Mouse (Mus musculus) spleen, adult 2 months (tissue): ENCODE measurements at regions not wholly inside any gene's neighbourhood (a gene's known extent, or its start where the extent isn't known, plus 50 kb on each side); places are given as distances from the start of the nearest gene placed in this dataset.
A peak's percentile ranks its signal among the peaks of the same experiment; 100 is the strongest.

Source experiments
- DNase-seq, 2 experiments: peaks; one replicate each; pipeline versions ENCODE4 v3.0.0 to v3.0.0-alpha.2; 2012 to 2021; ENCODE audit warnings: low spot score in 2 of 2, low read depth in 1 of 2
- H3K27ac ChIP-seq: fragments of 200-500 bp; 2 replicates; pipeline ENCODE4 v1.5.1; 2012; ENCODE audit warnings: low read length, inconsistent platforms; ENCODE audit not compliant: insufficient read depth
- H3K27me3 ChIP-seq: fragments of 200-500 bp; 2 replicates; pipeline ENCODE4 v1.6.1; 2012; ENCODE audit warnings: mild to moderate bottlenecking, moderate library complexity, low read length, inconsistent platforms; ENCODE audit not compliant: control insufficient read depth, insufficient read depth
- H3K36me3 ChIP-seq: fragments of 200-500 bp; 2 replicates; pipeline ENCODE4 v1.6.1; 2012; ENCODE audit warnings: mild to moderate bottlenecking, low read length, inconsistent platforms; ENCODE audit not compliant: control insufficient read depth, insufficient read depth
- H3K4me1 ChIP-seq: fragments of 200-500 bp; 2 replicates; pipeline ENCODE4 v1.6.1; 2011; ENCODE audit warnings: inconsistent platforms; ENCODE audit not compliant: control insufficient read depth, insufficient read depth, insufficient read length
- H3K4me3 ChIP-seq: fragments of 200-500 bp; 2 replicates; pipeline ENCODE4 v1.5.1; 2011; ENCODE audit warnings: mild to moderate bottlenecking, inconsistent platforms; ENCODE audit not compliant: insufficient read depth, insufficient read length; ENCODE audit errors: extremely low read depth
- CTCF ChIP-seq: fragments of 200-500 bp; IDR thresholded peaks from 2 replicates; pipeline ENCODE4 v1.5.1; 2011; ENCODE audit warnings: mild to moderate bottlenecking, inconsistent platforms; ENCODE audit not compliant: insufficient read depth, insufficient read length, insufficient replicate concordance; ENCODE audit errors: extremely low read depth
- POLR2A ChIP-seq: fragments of 200-500 bp; IDR thresholded peaks from 2 replicates; pipeline ENCODE4 v1.6.1; 2011; ENCODE audit warnings: low read depth, low read length, inconsistent platforms
- WGBS: fragments of 180-500 bp; shearing (Covaris S2); methylation state at CpG from one replicate; pipeline ENCODE4 v1.1.7; 2018; 5-methylcytosine and 5-hydroxymethylcytosine counted together

DNA sequence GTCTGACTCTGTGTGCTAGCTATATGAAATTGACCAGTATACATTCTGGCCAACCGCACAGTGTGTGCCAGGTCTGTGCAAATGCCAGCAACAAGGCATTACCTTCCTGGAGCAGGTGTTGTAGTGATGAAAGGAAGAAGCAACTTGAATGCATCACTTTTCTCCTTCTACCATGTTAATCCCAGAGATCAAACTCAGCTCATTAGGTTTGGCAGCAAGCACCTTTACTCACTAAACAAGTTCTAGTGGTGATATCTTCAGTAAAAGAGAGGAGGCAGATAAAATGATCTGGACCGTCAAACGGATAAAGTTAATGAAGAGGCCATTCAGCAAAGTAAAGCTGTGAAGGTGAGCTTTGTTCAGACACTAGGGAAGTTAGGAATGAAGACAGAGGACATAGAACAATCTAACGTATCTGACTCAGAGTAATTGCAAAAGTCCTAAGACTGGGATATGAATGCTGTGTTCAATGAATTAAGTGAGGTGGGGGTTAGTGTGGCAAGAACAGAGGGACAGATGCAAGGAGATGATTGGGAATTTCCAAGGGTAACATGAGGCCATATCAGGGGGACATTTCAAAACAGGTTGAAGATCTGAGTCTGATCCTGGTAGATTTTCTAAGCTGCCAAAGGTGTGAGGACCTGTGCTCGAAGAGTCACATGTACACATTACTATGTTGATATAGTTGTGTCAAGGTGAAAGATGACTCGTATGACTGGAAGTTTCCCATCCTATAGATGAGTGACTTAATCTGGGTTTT lies 1478.4 kb upstream of the Slc10a2 start:
- DNase-seq: no peak
- H3K27me3 ChIP-seq: no peaks in the 10 kb centered on the region
- H3K36me3 ChIP-seq: no peaks in the 10 kb centered on the region
- no peak for TF ChIP-seq CTCF
- no peak for TF ChIP-seq POLR2A
- no peaks in the 10 kb centered on the region for H3K4me1 ChIP-seq
- 90% methylated on average over 6 of the region's 6 CpGs for WGBS
- H3K27ac ChIP-seq: no peak overlapping the region
- H3K4me3 ChIP-seq: no peak overlapping the region

GRCm38 (mm10) chr8:6582732-6583131 lies 1477.6 kb upstream of the Slc10a2 start:
- Histone ChIP-seq H3K4me1 (no peaks in the 10 kb centered on the region), H3K27ac (no peak overlapping the region), H3K4me3 (no peak overlapping the region), H3K27me3 (no peaks in the 10 kb centered on the region), H3K36me3 (no peaks in the 10 kb centered on the region)
- WGBS: 92% methylated on average over 3 of the region's 3 CpGs
- DNase-seq: no peak
- TF ChIP-seq CTCF (no peak), POLR2A (no peak)

GRCm38 (mm10) chr8:6577868-6578634 lies 1472.9 kb upstream of the Slc10a2 start:
- DNase-seq: no peak
- peaks cover 2% of the 10 kb centered on the region for H3K4me1 ChIP-seq
- 85% methylated on average over 4 of the region's 4 CpGs for WGBS
- no peak overlapping the region for H3K4me3 ChIP-seq
- H3K27ac ChIP-seq: no peak overlapping the region
- no peaks in the 10 kb centered on the region for H3K27me3 ChIP-seq
- no peak for TF ChIP-seq CTCF
- no peaks in the 10 kb centered on the region for H3K36me3 ChIP-seq

DNA sequence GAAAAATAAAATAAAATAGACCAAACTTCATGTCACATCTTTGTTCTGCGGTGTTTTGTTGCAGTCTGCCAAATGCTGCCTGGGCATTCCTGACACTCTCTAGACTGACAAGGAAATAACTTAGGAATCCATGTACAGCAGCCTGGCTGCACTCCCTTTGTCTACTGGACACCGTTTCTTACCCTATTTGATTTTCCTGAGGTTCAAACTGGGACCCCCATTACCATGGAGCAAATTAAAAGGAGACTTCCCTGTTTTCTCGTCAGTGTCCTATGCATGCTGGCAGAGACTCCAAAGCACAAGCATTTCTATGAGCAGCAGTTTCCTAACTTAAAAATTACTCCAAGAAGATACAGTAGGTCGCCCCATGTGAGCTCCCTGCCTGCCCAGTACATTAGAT lies 1470.1 kb upstream of the Slc10a2 start:
- WGBS: 79% methylated on average over 4 of the region's 4 CpGs

DNA sequence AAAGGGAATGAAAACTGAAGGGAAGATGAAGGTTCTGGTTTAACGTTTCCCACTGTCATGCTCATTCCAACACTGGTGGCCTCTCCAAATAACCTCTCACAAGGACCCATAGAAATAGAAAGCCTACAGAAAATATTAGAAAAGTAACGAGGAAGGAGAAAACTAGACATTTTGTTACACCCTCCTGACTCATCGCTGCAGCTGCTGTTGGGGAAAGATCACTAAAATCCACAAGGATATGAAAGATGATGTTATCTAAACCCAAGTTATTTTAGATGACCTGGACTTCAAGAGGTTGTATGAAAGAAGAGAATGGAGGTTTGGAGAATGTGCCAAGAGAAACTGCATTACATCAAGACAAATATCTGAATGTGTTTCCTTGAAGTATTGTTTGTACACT lies 1468.3 kb upstream of the Slc10a2 start:
- 88% methylated on average over 3 of the region's 3 CpGs for WGBS
- H3K27me3 ChIP-seq: no peaks in the 10 kb centered on the region

More for the DNA sequence above, 1470.1 kb upstream of the Slc10a2 start:
- H3K4me1 ChIP-seq: peaks cover 2% of the 10 kb centered on the region
- H3K4me3 ChIP-seq: no peak overlapping the region
- no peaks in the 10 kb centered on the region for H3K27me3 ChIP-seq
- no peak for DNase-seq
- H3K36me3 ChIP-seq: no peaks in the 10 kb centered on the region
- no peak overlapping the region for H3K27ac ChIP-seq
- TF ChIP-seq POLR2A (no peak), CTCF (no peak)

DNA sequence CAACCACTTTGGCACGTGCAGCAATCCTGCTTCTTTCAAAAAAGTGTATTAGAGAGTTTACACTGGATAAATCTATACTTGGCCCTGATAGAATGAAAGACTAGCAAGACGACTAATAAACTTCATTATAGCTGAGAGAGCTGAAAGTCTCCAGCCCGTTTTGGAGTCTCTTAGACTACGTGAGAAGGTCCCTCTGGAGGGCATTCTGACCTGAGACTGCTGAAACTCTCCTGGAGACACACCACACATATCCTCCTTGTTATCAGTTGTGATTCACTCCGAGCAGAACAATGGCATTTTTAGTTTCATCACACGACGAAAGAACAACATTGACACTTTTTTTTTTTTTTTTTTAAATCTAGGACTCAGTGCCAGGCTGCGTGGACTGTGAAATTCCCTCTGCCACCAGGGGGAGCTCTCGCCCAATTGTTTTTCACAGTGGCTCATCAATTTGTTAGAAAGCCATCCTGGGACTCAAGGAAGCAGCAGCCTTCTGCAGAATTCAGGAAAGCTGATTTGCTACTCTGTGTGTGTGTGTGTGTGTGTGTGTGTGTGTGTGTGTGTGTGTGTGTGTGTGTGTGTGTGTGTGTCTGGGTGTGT lies 1467.0 kb upstream of the Slc10a2 start:
- Histone ChIP-seq H3K27me3 (no peaks in the 10 kb centered on the region), H3K36me3 (no peaks in the 10 kb centered on the region), H3K4me1 (peaks cover 2% of the 10 kb centered on the region), H3K27ac (no peak overlapping the region), H3K4me3 (no peak overlapping the region)
- peak; percentile 49; the same call in 1 of the 2 replicates for TF ChIP-seq CTCF
- TF ChIP-seq POLR2A: no peak
- DNase-seq: peak; percentile 7 to 32
- 33% methylated on average over 9 of the region's 9 CpGs for WGBS

More for the DNA sequence above, 1468.3 kb upstream of the Slc10a2 start:
- TF ChIP-seq POLR2A (no peak), CTCF (no peak)
- Histone ChIP-seq H3K4me1 (peaks cover 2% of the 10 kb centered on the region), H3K36me3 (no peaks in the 10 kb centered on the region), H3K4me3 (no peak overlapping the region), H3K27ac (no peak overlapping the region)
- no peak for DNase-seq

DNA sequence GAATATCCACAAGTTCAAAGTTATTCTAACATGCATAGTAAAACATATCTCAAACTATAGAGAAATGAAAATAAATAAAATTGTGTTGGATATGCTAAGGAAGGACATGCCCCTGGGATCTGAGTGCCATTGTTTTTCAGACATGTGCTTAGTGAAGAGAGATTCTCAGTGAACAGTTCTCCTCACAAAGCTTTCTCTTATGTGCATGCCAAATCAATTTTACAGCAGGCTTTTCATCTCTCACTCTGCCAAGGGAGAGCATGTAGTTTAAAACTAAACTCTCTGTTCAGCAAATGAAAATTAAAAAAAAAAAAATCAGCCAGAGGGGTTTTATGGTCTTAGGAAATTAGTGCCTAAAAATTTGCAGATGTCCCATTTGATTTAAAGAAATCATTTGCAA lies 1445.8 kb upstream of the Slc10a2 start:
- no peak for DNase-seq
- TF ChIP-seq POLR2A (no peak), CTCF (no peak)
- Histone ChIP-seq H3K4me3 (no peak overlapping the region), H3K36me3 (no peaks in the 10 kb centered on the region), H3K4me1 (no peaks in the 10 kb centered on the region), H3K27me3 (no peaks in the 10 kb centered on the region), H3K27ac (no peak overlapping the region)
